Mouse (Mus musculus) kidney, adult 2 months (tissue): ENCODE data around the gene Ankrd27. TPM values are rescaled to one million over a fixed set of nuclear protein-coding genes. Genes with fewer than 3 reads are reported as not detected.

Experiments used
- DNase-seq: peaks from one replicate; pipeline ENCODE4 v3.0.0; 2021
- H3K27ac ChIP-seq: fragments of 200-500 bp; 2 replicates; pipeline ENCODE4 v1.5.1; 2012; ENCODE audit warnings: low read depth, low read length, control low read depth, inconsistent platforms; ENCODE audit not compliant: insufficient read depth
- H3K27me3 ChIP-seq: fragments of 200-500 bp; replicated peaks from 2 replicates; pipeline ENCODE4 v1.6.1; 2012; ENCODE audit warnings: mild to moderate bottlenecking, moderate library complexity, low read length, inconsistent platforms; ENCODE audit not compliant: control insufficient read depth, insufficient read depth
- H3K36me3 ChIP-seq: fragments of 200-500 bp; 2 replicates; pipeline ENCODE4 v1.6.1; 2012; ENCODE audit warnings: mild to moderate bottlenecking, moderate library complexity, low read length, inconsistent platforms; ENCODE audit not compliant: control insufficient read depth, insufficient read depth
- H3K4me1 ChIP-seq: fragments of 200-500 bp; 2 replicates; pipeline ENCODE4 v1.6.1; 2011; ENCODE audit warnings: low read length; ENCODE audit not compliant: control insufficient read depth, insufficient read depth
- H3K4me3 ChIP-seq: fragments of 200-500 bp; 2 replicates; pipeline ENCODE4 v1.5.1; 2011; ENCODE audit warnings: mild to moderate bottlenecking, low read depth, low read length, control low read depth; ENCODE audit not compliant: insufficient read depth
- CTCF ChIP-seq: fragments of 200-500 bp; conservative IDR thresholded peaks from 2 replicates; pipeline ENCODE4 v1.5.1; 2011; ENCODE audit warnings: low read depth, mild to moderate bottlenecking, control low read depth, low read length, moderate library complexity, mixed read lengths; ENCODE audit not compliant: insufficient read depth, insufficient read length
- POLR2A ChIP-seq: fragments of 200-500 bp; IDR thresholded peaks from one replicate; pipeline ENCODE4 v1.6.1; 2011; ENCODE audit warnings: low read depth, low read length, control low read depth
- WGBS: fragments of 180-500 bp; shearing (Covaris S2); methylation state at CpG from one replicate; pipeline ENCODE4 v1.1.7; 2018; 5-methylcytosine and 5-hydroxymethylcytosine counted together
- polyA plus RNA-seq: library from polyadenylated mRNA; depleted of rRNA; stranded (reverse); fragments of >200 nt; gene quantifications from 2 replicates; pipeline ENCODE4 v1.2.3, GENCODE M21; 2012; rRNA removed

Gene Ankrd27
- polyA plus RNA-seq, 1 experiment, result 19.1 TPM

DNA sequence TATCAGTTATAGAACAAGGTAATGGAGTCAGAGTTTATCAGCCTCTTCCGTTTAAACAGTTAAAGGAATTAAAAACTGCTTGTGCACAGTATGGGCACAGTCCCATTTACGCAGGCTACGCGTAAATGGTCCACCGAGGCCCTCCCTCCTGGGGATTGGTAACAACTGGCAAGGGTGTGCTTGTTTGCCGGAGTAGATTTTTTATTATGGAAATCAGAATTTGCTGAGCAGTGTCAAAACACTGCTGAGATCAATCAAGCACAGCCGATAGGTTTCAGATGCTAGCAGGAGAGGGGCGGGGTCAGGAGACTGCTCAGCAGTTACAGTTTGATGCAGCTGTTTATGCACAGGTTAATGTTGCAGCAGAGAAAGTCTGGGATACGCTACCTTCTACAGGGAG lies 102.2 kb downstream of the Ankrd27 start:
- Histone ChIP-seq H3K4me3 (no peak overlapping the region), H3K36me3 (no peaks in the 10 kb centered on the region), H3K27me3 (no peaks in the 10 kb centered on the region), H3K27ac (no peak overlapping the region), H3K4me1 (no peaks in the 10 kb centered on the region)
- no peak for DNase-seq
- 71% methylated on average over 9 of the region's 9 CpGs for WGBS
- TF ChIP-seq CTCF, result no peak
- no peak for TF ChIP-seq POLR2A

Other genes with a start within 250 kb of the Ankrd27 start
- 4.3 and 4.8 TPM in 2 replicates for gene Faap24, start 189.4 kb upstream of the Ankrd27 start, polyA plus RNA-seq
- gene Cep89, start 189.2 kb upstream of the Ankrd27 start, polyA plus RNA-seq, result 24.4 and 29.5 TPM in 2 replicates
- 329 and 355 TPM in 2 replicates for gene Slc7a9, start 137.4 kb upstream of the Ankrd27 start, polyA plus RNA-seq
- gene Tdrd12, start 48.5 kb upstream of the Ankrd27 start, polyA plus RNA-seq, result 0.25 and 0.33 TPM in 2 replicates
- gene Nudt19, start 29.9 kb upstream of the Ankrd27 start, polyA plus RNA-seq, result 170 and 255 TPM in 2 replicates
- gene Rgs9bp, start 662 bp upstream of the Ankrd27 start, polyA plus RNA-seq, result 0.14 and 0.18 TPM in 2 replicates
- gene Pdcd5, start 61.3 kb downstream of the Ankrd27 start, polyA plus RNA-seq, result 56.9 and 57.4 TPM in 2 replicates
- gene Dpy19l3, start 168.2 kb downstream of the Ankrd27 start, polyA plus RNA-seq, result 5.8 and 6.7 TPM in 2 replicates
- gene Zfp507, start 216.8 kb downstream of the Ankrd27 start, polyA plus RNA-seq, result 6.4 and 7.0 TPM in 2 replicates